Mouse (Mus musculus) C2C12 (cell line): ENCODE data around the gene Pard3b.

Source experiments
- CEBPB ChIP-seq: IDR thresholded peaks from one replicate; pipeline ENCODE4 v1.6.1; 2011; ENCODE audit warnings: low read depth, mild to moderate bottlenecking, control low read depth, moderate library complexity
- CTCF ChIP-seq: IDR thresholded peaks from one replicate; pipeline ENCODE4 v1.5.1; 2011; ENCODE audit not compliant: control insufficient read depth, insufficient read depth, insufficient read length
- FOSL1 ChIP-seq: IDR thresholded peaks from one replicate; pipeline ENCODE4 v1.8.0; 2011; ENCODE audit warnings: mild to moderate bottlenecking, low read length; ENCODE audit not compliant: poor library complexity, insufficient read depth, severe bottlenecking
- MAX ChIP-seq: IDR thresholded peaks from one replicate; pipeline ENCODE4 v1.6.1; 2011; ENCODE audit warnings: mild to moderate bottlenecking, control low read depth
- USF1 ChIP-seq: IDR thresholded peaks from one replicate; pipeline ENCODE4 v1.6.1; 2011; ENCODE audit warnings: low read depth, mild to moderate bottlenecking, control low read depth, moderate library complexity

DNA sequence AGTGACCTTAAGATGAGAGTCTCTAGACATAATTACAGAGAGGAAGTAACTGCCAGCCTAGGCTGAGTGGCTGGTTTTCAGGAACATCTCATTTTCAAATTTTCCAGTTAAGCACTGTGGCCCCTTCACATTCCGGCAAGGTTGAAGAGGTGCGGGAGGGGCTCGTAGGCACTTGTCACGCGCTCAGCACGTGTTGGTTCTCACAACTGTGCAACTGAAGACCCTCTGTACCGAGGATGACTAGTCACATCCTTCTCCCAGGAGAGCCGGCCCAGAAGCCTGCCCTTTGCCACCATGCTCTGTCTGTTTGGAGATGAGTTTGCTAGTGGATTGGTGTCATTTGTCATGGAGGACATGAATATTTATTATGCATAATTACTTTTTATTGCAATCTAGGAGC lies 558.9 kb downstream of the Pard3b start:
- TF ChIP-seq CTCF (no peak), USF1 (no peak), FOSL1 (no peak), MAX (no peak), CEBPB (no peak)
